Mouse (Mus musculus) kidney, adult 9 months (tissue): Measurements from ENCODE around the gene Tmem184b.

Source experiments
- DNase-seq: peaks from one replicate; pipeline ENCODE4 v3.0.0; 2022

Gene Tmem184b

DNA sequence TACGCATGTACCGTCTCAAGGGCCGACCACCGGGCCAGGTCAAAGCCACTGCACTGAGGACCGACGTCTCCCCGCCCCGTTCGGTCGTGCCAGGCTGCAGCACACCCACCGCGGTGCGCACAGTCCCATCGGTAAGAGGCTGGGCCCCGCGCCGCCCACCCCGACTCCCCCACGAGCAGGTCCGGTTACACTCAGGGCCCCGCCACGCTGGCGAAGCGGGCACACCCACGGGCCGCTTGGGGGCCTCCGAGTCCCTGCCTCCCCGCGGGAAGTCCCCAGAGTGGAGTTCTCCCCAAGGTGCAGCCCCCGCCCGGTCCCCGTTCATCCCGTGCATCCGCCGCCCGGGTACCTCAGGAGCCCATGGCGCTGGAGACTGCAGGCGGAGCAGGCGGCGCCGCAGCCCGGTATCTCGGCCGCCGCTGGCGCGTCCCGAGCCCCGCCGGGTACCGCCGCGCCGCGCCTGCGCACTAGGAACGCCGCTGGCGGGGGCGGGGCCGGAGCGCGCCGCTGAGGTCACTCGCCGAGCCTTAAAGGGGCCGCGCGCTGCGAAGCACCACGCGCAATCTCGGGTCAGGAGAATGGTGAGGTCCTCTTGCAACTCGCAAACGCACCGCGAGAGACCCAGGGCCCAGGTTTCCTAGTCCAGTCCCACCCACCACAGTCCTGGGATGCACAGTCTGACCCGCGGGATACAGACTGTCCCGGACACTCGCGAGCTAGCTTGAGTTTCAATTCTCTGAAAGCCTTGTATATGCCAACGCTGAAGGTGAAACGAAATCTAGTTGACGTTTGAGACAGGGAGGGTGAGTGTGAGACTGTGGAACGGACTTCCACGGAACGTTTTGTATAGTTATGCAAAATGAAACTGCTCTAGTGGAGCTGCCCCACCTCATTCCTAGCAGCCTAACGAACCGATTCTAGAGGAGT, at the start of gene Tmem184b:
TSS of gene Tmem184b (minus strand) at position 734 of the 927 bp plus-strand sequence.
- DNase-seq, result peak; percentile 83

DNA sequence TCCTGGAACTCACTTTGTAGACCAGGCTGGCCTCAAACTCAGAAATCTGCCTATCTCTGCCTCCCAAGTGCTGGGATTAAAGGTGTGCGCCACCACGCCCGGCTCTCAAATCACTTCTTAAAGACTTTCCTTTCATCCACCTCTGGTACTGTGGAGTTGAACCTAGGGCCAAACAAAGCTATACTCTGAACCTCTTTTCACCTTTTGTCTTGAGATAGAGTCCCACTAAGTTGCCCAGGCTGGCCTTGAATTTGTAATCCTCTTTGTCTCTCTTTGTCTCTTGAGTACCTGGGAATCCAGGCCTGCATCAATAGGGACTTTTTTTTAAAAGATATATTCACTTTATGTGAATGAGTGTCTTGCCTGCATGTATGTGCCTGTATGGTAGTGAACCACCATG, 44.7 kb upstream of the Tmem184b start:
- DNase-seq, result no peak

DNA sequence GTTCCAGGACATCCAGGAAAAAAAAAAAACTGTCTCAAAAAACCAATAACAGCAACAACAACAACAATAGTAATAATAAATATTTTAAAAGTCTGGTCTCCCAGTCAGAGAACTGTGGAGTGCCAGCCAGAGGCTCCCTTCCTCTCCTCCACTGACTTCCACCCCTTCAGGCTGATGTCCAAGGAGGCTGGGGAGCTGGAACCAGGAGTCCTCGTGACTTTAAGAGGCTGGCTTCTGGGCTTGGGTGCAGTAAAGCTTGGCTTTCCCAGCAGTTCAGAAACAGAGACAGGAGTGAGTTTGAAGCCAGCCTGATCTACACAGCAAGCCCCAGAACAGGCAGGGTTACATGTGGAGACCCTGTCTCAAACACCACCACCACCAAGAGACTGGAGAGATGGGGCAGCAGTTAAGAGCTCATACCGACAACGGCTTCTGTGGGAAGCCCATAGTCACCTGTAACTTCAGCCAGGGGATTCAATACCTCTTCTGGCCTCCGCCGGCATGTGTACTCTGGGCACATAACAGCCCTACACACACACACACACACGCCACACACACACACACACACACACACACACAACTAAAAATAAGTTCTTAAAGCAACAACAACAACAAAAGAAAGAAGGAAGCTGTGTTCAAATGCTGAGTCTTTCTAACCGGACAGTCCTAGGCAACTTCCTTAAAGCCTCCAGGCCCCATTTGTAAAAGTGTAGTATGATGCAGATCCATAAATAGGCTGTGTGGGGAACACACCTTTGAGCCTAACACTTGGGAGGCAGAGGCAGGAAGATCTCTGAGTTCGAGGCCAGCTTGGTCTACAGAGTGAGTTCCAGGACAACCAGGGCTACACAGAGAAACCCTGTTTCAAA, 42.7 kb upstream of the Tmem184b start:
- DNase-seq, result no peak

DNA sequence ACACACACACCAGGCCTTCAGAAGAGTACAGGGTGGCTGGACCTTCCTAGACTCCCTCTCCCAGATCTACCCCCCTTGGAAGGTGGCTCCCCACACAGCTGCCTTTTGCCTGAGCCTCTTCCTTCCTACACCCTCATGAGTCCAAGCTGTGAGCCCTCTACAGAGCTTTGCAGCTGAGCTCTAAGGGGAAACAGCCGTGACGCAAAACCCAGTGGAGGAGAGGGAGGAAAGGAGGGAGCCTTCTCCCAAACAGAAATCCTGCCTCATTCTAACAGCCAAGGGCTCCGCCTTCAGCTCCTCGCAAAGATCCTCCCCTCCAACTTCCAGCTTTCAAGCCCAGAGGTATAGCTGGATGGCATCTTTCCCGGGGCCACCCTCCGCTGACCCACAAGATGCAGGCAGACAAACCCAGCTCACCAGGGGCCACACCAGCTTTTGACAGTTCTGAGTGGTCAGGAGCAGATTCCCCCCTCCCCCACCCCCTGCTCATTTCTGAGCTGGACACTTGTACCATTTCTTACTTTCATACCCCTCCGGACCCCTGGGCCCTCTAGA, 40.6 kb upstream of the Tmem184b start:
- DNase-seq, result no peak

DNA sequence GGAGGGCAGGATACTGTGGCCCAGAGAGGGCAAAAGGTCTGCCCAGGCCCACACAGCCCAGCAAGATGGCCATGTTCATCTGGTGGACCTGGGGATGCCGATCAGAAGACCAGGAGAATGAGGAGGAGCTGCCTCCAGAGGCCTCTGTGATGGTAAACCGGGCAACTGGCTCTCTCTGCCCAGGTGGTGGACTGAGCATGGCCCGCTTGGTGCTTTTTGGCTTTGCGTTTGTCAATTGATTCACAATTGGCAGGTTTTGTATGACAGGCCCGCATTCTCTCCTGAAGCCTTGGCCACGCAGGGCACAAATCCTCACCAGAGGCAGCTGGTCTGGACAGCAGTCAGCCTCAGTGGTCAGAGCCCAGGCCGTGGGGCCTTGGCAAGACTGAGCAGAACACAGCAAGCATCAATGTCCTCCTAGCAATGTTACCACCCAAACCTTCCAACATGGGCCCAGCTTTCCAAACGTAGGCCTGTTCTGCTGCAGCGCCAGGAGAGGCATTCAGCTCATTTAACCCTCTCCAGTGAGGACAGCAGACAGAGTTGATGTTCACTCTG, 39.7 kb upstream of the Tmem184b start:
- DNase-seq, result no peak

DNA sequence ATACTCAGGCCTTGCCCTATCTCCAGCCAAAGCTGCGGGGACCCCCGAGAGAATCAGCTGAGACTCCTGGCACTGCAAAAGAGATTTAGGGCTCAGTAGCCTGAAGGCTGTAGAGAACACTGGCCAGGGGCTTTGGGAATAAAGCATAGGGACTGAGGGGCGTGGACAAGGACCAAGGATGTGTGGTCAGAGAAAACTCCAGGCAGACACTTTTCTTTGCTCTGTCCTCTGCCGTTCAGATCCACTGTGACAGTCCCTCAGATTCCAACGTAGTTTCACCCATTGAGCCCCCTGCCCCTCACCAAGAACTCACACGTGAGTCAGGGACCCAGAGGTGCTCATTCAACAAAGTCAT, 38.9 kb upstream of the Tmem184b start:
- DNase-seq, result no peak

DNA sequence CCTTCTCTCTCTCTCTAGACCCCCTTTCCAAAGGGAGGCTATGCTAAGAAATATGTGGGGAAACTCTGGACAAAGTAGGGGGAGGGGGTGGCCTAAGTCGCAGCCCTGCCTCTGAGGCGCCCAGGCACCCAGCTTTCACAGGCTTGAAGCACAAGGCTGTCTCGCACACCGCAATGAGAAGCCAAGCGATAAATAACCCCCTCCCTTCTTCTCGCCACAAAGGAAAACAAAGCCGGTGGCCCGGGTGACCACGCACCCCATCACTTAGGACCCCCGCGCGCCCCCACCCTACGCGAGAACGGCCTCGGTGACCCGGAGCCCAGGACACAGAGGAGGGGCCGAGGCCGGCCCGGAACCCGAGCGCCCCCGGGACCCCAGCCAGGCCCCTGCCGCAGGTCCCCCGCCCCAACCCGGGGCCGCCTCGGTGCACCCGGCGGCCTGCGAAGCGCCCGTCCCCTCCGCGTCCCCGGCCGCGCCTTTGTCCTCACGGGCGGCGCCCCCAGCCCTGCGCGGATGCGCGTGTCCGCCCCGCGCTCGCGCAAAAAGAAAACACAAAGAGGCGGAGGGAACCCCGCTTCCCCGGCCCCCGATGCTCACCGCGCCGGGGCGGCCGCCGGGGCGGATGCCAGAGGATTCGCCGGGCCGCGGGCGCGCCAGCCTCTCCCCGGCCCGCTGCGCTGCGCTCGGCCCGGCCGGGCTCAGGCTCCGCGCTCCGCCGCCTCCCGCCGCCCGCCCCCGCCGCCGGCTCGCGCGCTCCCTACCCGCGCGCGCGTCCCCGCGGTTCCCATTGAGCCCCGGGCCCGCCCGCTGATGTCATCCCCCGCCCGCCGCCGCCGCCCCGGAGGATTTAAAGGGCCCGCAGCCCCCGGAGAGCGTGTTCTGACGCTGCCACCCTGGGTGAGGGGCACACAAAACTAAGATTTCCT, 38.2 kb upstream of the Tmem184b start:
- peak; percentile 72 for DNase-seq

DNA sequence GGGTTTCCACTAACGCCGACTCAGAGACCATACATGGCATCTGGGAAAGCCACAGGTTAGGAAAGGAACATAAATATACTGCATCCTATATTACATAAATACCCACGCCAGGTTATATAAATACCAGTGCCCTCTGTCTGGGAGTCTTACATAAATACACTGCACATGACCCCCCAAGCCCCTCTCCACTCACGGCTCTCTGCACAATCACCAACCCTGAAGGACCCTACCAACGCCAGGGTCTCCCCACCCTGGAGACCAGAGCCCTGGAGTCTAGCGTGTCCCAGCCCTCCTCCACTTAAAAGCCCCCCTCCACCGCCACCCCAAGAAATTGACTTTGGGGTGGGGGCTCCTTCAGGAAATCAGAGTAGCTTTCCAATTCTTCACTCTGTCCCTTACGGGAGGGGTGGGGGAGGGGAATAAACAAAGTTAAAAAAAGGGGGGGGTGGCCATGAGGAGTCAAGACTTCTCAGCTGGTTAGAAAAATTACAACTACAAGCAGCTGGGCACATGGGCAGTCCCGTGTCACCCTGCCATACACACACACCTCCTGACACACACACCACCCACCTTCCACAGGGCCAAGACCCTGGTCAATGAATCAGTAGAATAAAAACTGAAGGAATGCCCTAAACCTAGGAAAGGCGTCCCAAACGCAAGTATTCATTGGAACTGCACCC, 37.4 kb upstream of the Tmem184b start:
- DNase-seq, result no peak

DNA sequence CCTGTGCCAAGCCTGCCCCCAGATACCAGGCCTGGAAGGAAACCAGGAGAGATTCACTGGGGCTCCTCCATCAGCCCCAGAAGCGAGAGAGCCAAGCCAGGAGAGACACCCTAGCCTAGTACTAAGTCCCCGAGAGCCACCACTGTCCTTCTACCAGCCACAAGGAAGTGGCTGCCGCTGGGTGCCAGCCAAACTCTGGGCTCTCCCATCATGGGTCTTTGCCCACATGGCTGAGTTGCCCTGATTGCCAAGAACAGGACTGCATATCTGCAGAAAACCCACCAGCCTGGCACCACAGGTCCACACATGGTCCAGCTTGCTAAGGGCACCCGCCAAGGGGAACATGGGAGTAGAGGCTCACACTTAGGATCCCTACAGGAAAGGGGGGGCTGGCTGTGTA, 36.9 kb upstream of the Tmem184b start:
- DNase-seq, result no peak

DNA sequence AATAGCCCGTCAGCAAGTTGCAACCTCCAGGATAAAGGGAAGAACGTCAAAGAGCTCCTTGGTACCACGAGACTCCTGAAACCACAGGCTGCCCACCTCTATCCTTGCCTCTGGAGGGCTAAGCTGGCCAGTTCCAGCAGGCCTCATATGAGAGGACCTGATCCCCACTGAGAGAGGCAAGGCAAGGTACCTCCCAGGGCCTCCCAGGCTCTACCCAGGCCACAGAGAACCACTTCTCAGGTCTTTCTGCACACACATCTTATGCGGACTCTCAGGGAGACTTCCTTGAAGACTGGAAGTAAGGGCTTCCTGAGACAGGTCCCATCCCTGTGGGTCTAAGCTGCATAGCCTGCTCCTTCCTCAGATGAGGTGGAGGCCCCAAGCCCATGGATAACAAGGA, 36.0 kb upstream of the Tmem184b start:
- DNase-seq, result no peak

DNA sequence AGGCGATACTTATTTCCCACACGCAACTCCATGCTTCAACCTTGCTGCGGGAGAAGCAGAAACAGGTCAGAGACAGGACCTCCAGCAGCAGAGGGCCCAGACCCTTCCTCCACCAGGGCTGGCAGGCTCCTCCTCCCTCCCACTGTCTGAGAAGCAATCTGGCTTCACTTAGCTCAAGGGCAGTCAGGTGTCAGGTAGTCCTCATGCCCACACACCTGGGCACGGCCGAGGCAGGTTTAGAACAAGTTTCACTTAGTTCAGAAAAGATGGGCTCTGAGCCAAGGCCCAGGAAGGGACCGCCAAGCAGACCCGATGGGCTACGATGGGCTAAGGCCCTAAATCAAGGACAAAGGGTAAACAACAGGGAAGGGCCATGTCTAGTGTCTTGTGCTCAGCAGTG, 35.4 kb upstream of the Tmem184b start:
- no peak for DNase-seq

DNA sequence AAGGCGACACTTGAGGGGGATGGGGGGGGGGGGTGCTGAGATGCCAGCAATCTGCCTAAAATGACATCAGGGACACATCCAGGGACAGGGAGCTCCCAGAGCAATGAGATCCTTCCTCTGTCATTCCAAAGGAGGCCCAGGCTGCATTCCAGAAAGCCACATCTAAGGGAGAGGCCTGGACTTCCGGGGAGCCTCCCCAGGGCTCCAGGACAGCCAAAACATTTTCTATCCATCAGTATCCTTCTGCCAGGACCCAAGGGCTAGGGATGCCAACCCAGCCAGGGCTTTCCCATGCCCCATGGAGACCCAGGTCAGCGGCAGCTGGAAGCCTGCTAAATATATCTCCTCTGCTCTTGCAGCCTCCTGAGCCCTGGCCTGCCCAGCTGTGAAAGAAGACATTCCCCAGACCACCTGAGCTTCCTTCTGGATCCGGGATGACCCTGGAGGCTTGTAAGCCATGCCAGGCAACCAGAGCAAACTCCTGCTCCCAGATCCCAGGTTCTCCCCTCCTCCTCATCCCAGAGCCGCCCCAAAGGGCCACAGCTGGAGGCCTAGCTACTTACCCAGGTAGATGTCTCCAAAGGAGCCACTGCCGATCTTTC, 34.9 kb upstream of the Tmem184b start:
- no peak for DNase-seq

DNA sequence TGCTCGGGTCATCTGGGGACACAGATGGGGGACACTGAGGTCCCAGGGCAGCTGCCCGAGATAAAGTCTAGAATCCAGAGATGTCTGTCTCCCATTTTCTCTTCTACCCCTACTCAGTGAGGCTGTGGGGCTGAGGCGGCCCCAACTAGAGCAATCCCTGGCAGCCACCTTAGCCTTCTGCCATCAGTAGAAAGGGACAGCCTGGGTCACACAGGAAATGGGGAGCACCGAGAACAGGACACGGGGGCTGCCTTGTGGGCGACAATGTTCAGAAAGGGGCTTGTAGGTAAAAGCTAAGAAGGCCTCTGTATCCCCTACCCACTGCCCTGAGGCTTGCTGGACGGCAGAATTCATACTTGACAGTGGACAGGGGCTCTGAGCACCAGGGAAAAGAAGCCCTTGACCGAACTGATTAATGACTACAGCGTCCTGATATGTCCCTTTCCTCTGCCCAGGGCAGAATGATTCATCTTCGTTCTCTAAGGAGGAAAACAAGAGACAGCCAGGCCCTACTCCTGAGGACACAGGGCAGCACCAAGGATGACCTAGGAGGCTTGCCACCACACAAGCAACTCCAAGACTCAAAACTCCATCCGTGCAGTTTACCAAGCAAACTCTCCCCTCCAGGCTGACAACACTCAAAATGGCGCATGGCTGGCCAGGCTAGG, 34.3 kb upstream of the Tmem184b start:
- no peak for DNase-seq

DNA sequence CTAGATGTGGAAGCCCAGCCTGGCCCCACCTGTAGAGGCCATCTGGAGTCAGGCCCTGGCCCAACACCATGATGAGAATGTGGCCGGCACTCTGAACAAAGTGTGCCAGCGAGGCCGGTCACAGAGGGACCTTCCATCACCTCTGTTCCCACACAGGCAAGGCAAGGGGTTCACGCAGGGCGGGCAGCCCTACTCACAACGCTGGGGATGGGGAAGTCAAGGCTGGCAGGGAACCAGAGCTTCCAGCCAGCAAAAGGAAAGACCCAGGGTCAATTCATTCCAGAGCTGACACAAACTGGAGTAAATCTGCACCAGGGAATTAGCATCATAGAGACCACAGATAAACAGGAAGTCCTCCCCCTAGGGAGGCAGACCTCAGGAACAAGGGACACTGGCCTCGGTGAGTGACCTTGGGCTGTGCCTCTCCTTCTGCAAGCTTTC, 33.1 kb upstream of the Tmem184b start:
- peak; percentile 63 for DNase-seq

DNA sequence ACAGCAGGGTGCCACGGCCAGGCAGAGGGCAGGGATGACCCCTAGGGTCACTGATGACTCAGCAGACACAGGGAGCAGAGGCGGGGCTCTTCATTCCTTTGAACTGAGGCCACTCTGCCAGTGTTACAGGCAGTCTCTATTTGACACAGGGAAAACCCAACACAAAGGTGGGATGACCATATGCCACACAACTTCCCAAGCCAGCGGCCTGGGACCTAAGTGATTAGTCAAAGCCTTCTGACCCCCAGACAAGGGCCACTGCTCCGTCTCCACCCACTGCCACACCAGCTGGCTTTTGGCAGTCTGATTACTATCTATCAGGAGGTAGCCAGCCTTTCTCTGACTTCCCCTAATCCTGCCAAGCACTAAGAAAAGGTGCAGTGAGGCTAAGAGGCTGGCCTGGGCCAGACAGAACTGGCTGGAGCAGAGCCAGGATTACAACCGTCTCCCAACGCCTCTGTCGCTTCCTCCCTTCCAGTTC, 31.9 kb upstream of the Tmem184b start:
- DNase-seq, result peak; percentile 53

DNA sequence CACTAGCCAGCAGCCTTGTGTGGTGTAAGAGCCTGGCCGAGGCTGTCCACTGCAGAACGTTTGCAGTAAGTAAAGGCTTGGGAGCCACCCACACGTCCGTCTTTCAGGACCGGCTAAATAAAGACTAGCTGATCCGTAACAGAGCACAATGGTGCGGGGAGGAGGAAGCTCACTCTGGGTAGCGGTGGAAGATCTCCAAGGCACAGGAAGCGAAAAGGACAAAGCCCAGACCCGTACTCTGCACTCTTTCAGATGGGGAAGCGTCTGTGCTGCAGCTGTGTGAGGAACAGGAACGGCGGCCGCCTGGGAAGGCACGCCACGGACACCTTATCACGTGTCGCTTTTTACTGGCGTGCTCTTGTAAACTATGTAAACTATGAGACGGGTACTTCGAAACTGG, 29.5 kb upstream of the Tmem184b start:
- DNase-seq, result peak; percentile 29

DNA sequence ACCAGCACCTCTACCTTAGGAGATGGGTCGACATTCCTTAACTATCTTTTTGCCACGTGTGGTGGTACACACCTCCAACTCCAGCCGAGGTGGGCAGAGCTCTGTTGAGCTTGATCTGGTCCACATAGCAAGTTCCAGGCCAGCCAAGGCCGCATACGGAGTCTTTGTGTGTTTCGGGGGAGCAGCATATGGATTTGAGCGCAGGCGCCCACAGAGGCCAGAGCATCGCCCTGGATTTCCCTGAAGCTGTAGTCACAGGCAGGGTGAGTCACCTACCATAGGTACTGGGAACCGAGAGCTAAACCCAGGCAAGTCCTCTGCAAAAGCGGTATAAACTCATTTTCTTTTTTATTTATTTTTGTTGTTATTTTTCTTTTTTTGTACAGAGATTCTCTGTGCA, 29.0 kb upstream of the Tmem184b start:
- no peak for DNase-seq

DNA sequence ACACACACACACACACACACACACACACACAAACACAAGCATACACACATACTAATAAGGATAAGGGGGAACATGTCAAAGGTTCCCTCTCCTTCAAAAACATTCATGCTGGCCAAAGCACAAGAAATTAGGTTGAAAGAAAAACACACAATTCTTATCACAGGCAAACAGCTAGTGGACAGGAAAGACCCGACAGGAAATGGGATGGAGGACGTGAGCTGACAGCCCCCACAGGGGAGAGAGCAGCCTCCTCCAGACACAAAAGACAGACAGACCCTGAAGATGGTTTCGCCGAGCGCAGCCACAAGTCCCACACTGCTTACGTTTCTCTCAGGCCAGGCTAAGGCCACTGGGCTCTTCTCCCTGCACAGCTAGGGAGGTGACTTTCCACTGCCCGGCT, 28.6 kb upstream of the Tmem184b start:
- no peak for DNase-seq

DNA sequence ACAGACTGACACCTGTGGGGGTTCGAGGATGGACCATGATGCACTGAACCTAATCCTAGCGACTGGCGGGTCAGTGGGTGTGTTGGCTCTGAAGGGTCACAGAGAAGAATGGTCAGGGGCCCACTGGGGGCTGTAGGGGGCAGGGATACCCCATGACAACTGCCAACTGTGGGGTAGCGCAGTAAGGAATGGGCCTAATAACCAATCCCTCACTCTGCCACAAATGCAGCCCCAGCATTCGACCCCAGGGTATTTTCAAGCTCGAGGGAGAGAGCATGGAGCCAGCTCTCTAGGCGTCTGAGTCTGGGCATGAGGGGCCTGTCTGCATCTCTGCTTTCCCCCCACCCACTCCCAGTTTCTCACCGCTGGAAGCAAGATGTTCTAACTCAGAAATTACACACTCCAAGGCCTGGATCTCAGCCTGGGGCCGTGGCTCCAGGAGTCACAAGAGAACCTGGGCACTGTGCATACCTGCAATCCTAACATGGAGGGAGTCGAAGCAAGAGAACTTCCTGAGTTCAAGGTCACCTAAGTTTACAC, 27.2 kb upstream of the Tmem184b start:
- DNase-seq, result no peak

DNA sequence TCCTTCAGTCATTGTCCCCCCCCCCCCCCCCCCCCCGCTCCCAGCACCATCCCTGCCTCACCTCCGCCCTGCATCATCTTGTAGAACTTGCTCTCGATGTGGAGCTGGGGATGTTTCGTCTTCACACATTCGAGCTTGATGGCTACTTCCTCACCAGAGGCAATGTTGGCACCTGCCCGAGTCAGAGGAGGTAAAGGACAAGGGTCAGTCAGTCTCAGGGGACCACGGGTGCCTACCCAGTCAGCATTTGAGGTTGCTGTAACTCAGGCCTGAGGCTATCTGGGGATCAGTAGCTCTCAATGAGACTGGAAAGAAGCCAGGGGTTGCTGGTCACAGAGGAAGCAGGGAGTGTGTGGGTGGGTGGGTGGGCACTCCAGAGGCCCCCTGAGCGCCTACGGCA, 26.6 kb upstream of the Tmem184b start:
- DNase-seq, result peak; percentile 62
